Mouse (Mus musculus) kidney, adult 2 months (tissue): ENCODE results near the gene Zfp658.

Experiments used
- CTCF ChIP-seq: fragments of 200-500 bp; conservative IDR thresholded peaks from 2 replicates; pipeline ENCODE4 v1.5.1; 2011; ENCODE audit warnings: low read depth, mild to moderate bottlenecking, control low read depth, low read length, moderate library complexity, mixed read lengths; ENCODE audit not compliant: insufficient read depth, insufficient read length
- POLR2A ChIP-seq: fragments of 200-500 bp; IDR thresholded peaks from one replicate; pipeline ENCODE4 v1.6.1; 2011; ENCODE audit warnings: low read depth, low read length, control low read depth

DNA sequence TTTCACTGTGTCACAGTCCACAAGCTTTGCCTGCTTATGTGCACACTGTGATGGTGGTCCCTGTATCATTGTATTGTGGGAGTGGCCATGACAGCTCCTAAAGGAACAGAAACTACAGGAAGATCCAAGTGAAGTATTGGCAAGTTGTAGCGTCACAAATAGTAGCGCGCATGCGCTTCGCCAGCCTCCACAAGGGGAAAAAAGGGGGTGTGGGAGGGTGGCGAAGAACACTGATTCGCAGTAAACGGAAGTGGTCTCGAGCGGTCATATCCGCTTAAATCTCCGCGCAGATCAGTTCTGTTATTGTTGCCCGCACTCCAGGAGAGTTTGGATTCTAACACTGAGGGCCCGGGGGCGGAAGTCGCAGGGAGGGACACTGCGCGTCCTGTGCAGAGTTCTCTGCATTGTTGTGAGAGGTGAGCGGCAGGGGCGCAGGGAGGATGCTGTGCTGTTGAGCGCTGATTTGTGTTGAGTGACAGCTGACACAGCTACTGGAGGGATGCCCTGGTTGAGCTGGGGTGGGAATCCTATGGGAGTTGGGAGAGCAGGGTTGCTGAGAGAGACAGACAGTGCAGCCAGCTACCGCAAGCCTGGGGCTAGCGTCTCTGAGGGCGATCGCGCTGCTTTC lies at the start of gene Zfp658:
- TF ChIP-seq CTCF (no peak), POLR2A (no peak)
